Mouse (Mus musculus) brown adipose tissue, adult 24 weeks (tissue): Measurements from ENCODE around the gene Pepd. TPM values are rescaled to one million over a fixed set of nuclear protein-coding genes. Genes with fewer than 3 reads are reported as not detected.

Experiments used
- H3K27ac ChIP-seq: fragments of 200-500 bp; replicated peaks from 2 replicates; pipeline ENCODE4 v1.5.1; 2012; ENCODE audit warnings: low read depth, mild to moderate bottlenecking, low read length
- H3K4me1 ChIP-seq: fragments of 200-500 bp; 2 replicates; pipeline ENCODE4 v1.6.1; 2012; ENCODE audit warnings: low read length, mixed read lengths; ENCODE audit not compliant: control insufficient read depth, insufficient read depth, insufficient read length
- H3K4me3 ChIP-seq: fragments of 200-500 bp; 2 replicates; pipeline ENCODE4 v1.5.1; 2012; ENCODE audit warnings: low read depth, mild to moderate bottlenecking, low read length, moderate library complexity; ENCODE audit not compliant: insufficient read depth
- polyA plus RNA-seq: library from polyadenylated mRNA; stranded (reverse); fragments of >200 nt; gene quantifications from 2 replicates; pipeline ENCODE4 v1.2.4, GENCODE M21; 2012; ENCODE audit not compliant: missing spikeins, insufficient read depth, insufficient read length

The Pepd gene
- polyA plus RNA-seq, 1 experiment, result 103 TPM

- Histone ChIP-seq H3K27ac (peak overlapping the region; percentile 85), H3K4me3 (no peak overlapping the region), H3K4me1 (peaks cover 42% of the 10 kb centered on the region)
Observed at GRCm38 (mm10) chr7:35042209-35042554, 130.0 kb downstream of the Pepd start.

- Histone ChIP-seq H3K4me3 (no peak overlapping the region), H3K27ac (peak overlapping the region; percentile 85), H3K4me1 (peaks cover 39% of the 10 kb centered on the region)
Observed at GRCm38 (mm10) chr7:35042759-35043217, 130.6 kb downstream of the Pepd start.

GRCm38 (mm10) chr7:35043266-35043817 lies 131.2 kb downstream of the Pepd start:
- peak overlapping the region; percentile 43 for H3K27ac ChIP-seq
- peaks cover 35% of the 10 kb centered on the region for H3K4me1 ChIP-seq
- no peak overlapping the region for H3K4me3 ChIP-seq

- Histone ChIP-seq H3K27ac (no peak overlapping the region), H3K4me1 (peaks cover 28% of the 10 kb centered on the region), H3K4me3 (no peak overlapping the region)
Observed at GRCm38 (mm10) chr7:35044719-35045118, 132.5 kb downstream of the Pepd start.

- no peak overlapping the region for H3K4me3 ChIP-seq
- peaks cover 24% of the 10 kb centered on the region for H3K4me1 ChIP-seq
- H3K27ac ChIP-seq, result no peak overlapping the region
Observed at GRCm38 (mm10) chr7:35046091-35046490, 133.9 kb downstream of the Pepd start.

- H3K27ac ChIP-seq, result no peak overlapping the region
Observed at GRCm38 (mm10) chr7:35050540-35050939, 138.4 kb downstream of the Pepd start.

GRCm38 (mm10) chr7:35053161-35053560 lies 141.0 kb downstream of the Pepd start:
- Histone ChIP-seq H3K4me1 (peaks cover 14% of the 10 kb centered on the region), H3K4me3 (no peak overlapping the region), H3K27ac (no peak overlapping the region)

More at GRCm38 (mm10) chr7:35050540-35050939, 138.4 kb downstream of the Pepd start:
- Histone ChIP-seq H3K4me1 (peaks cover 14% of the 10 kb centered on the region), H3K4me3 (no peak overlapping the region)

GRCm38 (mm10) chr7:35054286-35054685 lies 142.1 kb downstream of the Pepd start:
- 0 out of 2 replicates have a peak overlapping the region, but pooled peaks have one; percentile 2 for H3K27ac ChIP-seq

GRCm38 (mm10) chr7:35054977-35055618 lies 142.9 kb downstream of the Pepd start:
- peaks cover 14% of the 10 kb centered on the region for H3K4me1 ChIP-seq
- H3K4me3 ChIP-seq, result peak overlapping the region; percentile 80
- H3K27ac ChIP-seq, result peak overlapping the region; percentile 93

More at GRCm38 (mm10) chr7:35054286-35054685, 142.1 kb downstream of the Pepd start:
- Histone ChIP-seq H3K4me1 (peaks cover 14% of the 10 kb centered on the region), H3K4me3 (no peak overlapping the region)

GRCm38 (mm10) chr7:35055619-35056435 lies 143.6 kb downstream of the Pepd start:
- H3K4me1 ChIP-seq, result peaks cover 14% of the 10 kb centered on the region
- H3K27ac ChIP-seq, result peak overlapping the region; percentile 93
- H3K4me3 ChIP-seq, result peak overlapping the region; percentile 80

GRCm38 (mm10) chr7:35056436-35056864 lies 144.3 kb downstream of the Pepd start, which contains the start of gene Cebpg:
TSS of gene Cebpg (minus strand) at chr7:35056573.
- Histone ChIP-seq H3K4me3 (peak within 1 kb of the TSS; percentile 80), H3K4me1 (peaks cover 10% of the 10 kb centered on the region), H3K27ac (peak within 1 kb of the TSS; percentile 95)

- Histone ChIP-seq H3K4me1 (peaks cover 9% of the 10 kb centered on the region), H3K4me3 (peak overlapping the region; percentile 69), H3K27ac (peak overlapping the region; percentile 95)
Observed at GRCm38 (mm10) chr7:35056999-35057398, 144.8 kb downstream of the Pepd start.

- H3K27ac ChIP-seq, result peak overlapping the region; percentile 95
- no peak overlapping the region for H3K4me3 ChIP-seq
Observed at GRCm38 (mm10) chr7:35057569-35057968, 145.4 kb downstream of the Pepd start.

GRCm38 (mm10) chr7:35058329-35058728 lies 146.2 kb downstream of the Pepd start:
- no peak overlapping the region for H3K27ac ChIP-seq
- peaks cover 7% of the 10 kb centered on the region for H3K4me1 ChIP-seq
- H3K4me3 ChIP-seq, result no peak overlapping the region

More at GRCm38 (mm10) chr7:35057569-35057968, 145.4 kb downstream of the Pepd start:
- peaks cover 9% of the 10 kb centered on the region for H3K4me1 ChIP-seq

- no peak overlapping the region for H3K4me3 ChIP-seq
- H3K27ac ChIP-seq, result no peak overlapping the region
- peaks cover 4% of the 10 kb centered on the region; the same call in 1 of the 2 replicates for H3K4me1 ChIP-seq
Observed at GRCm38 (mm10) chr7:35059467-35059866, 147.3 kb downstream of the Pepd start.
